Mouse (Mus musculus): ENCODE results near the gene Tmem88b. TPM values are rescaled to one million over a fixed set of nuclear protein-coding genes. Genes with fewer than 3 reads are reported as not detected.

Tmem88b gene
- total and polyA plus RNA-seq, 3 experiments: 0.19 to 0.32 TPM; not detected in 1

GRCm38 (mm10) chr4:155772786-155773185 lies 12.9 kb downstream of the Tmem88b start:
- Histone ChIP-seq H3K4me3 (ENCODE audit: control insufficient read depth in 1 of 2, insufficient read depth in 1 of 2, low read depth in 2 of 2, low read length in 2 of 2) (no peak overlapping the region), H3K27me3 (ENCODE audit: control insufficient read depth in 1 of 2, insufficient read depth in 2 of 2, low read length in 2 of 2) (no peaks in the 10 kb centered on the region)

GRCm38 (mm10) chr4:155771706-155772105 lies 14.0 kb downstream of the Tmem88b start:
- Histone ChIP-seq H3K9me3 (replicated peaks; ENCODE audit: insufficient read depth, low read length) (no peaks in the 10 kb centered on the region), H3K27me3 (ENCODE audit: control insufficient read depth in 1 of 2, insufficient read depth in 2 of 2, low read length in 2 of 2) (no peaks in the 10 kb centered on the region), H3K79me2 (ENCODE audit: control insufficient read depth, insufficient read depth, low read length, poor library complexity) (peaks cover 3% of the 10 kb centered on the region; the same call in 1 of the 2 replicates), H3K36me3 (ENCODE audit: control insufficient read depth in 1 of 2, insufficient read depth in 2 of 2, low read length in 2 of 2) (peaks cover 0 to 2% of the 10 kb centered on the region in 2 experiments; a peak in 2 of 4 replicates), H3K9ac (ENCODE audit: control insufficient read depth, low read depth, low read length, poor library complexity, severe bottlenecking) (no peak overlapping the region), H3K4me1 (ENCODE audit: control insufficient read depth in 1 of 2, insufficient read depth in 2 of 2, low read length in 2 of 2) (peaks cover 0 to 26% of the 10 kb centered on the region in 2 experiments; a peak in 2 of 4 replicates), H3K27ac (ENCODE audit: control insufficient read depth, low read depth, low read length) (no peak overlapping the region), H3K4me3 (ENCODE audit: control insufficient read depth in 1 of 2, insufficient read depth in 1 of 2, low read depth in 2 of 2, low read length in 2 of 2) (no peak overlapping the region)
- TF ChIP-seq SIN3A (IDR thresholded peaks at IDR 0.05; ENCODE audit: low read length) (no peak), MEF2A (IDR thresholded peaks at IDR 0.05; ENCODE audit: extremely low read depth, insufficient replicate concordance, low read depth, low read length, poor library complexity, severe bottlenecking) (no peak), ZKSCAN1 (IDR thresholded peaks at IDR 0.05; ENCODE audit: low read depth, low read length) (no peak), NRF1 (IDR thresholded peaks at IDR 0.05; ENCODE audit: insufficient read depth, low read depth, low read length, poor library complexity, severe bottlenecking) (no peak), EP300 (IDR thresholded peaks at IDR 0.05; ENCODE audit: low read depth in 1 of 2, low read length in 2 of 2) (no peak), MYB (IDR thresholded peaks at IDR 0.05; ENCODE audit: low read depth, low read length) (no peak), ZC3H11A (IDR thresholded peaks at IDR 0.05; ENCODE audit: low read depth, low read length) (no peak), ZNF384 (IDR thresholded peaks at IDR 0.05; ENCODE audit: low read depth, low read length) (no peak), E2F4 (IDR thresholded peaks at IDR 0.05; ENCODE audit: borderline replicate concordance, low read depth, low read length) (no peak)
- DNase-seq (ENCODE audit: low read depth, low spot score): no peak

More at GRCm38 (mm10) chr4:155772786-155773185, 12.9 kb downstream of the Tmem88b start:
- peaks cover 3% of the 10 kb centered on the region; the same call in 1 of the 2 replicates for H3K79me2 ChIP-seq (ENCODE audit: control insufficient read depth, insufficient read depth, low read length, poor library complexity)
- DNase-seq (ENCODE audit: low read depth, low spot score): no peak
- TF ChIP-seq POLR2A (IDR thresholded peaks at IDR 0.05; ENCODE audit: control insufficient read depth in 1 of 2, insufficient read depth in 1 of 2, low read depth in 1 of 2, low read length in 2 of 2, poor library complexity in 1 of 2) (no peak), MAFK (IDR thresholded peaks at IDR 0.05; ENCODE audit: borderline replicate concordance, low read depth, low read length) (no peak), ZMIZ1 (IDR thresholded peaks at IDR 0.05; ENCODE audit: low read depth, low read length) (no peak), SIN3A (IDR thresholded peaks at IDR 0.05; ENCODE audit: low read length) (no peak), NRF1 (IDR thresholded peaks at IDR 0.05; ENCODE audit: insufficient read depth, low read depth, low read length, poor library complexity, severe bottlenecking) (no peak), POLR2AphosphoS2 (IDR thresholded peaks at IDR 0.05; ENCODE audit: low read length) (no peak), MAZ (IDR thresholded peaks at IDR 0.05; ENCODE audit: low read depth, low read length) (no peak), E2F4 (IDR thresholded peaks at IDR 0.05; ENCODE audit: borderline replicate concordance, low read depth, low read length) (no peak), ETS1 (IDR thresholded peaks at IDR 0.05; ENCODE audit: low read depth, low read length) (no peak), POLR2AphosphoS5 (IDR thresholded peaks at IDR 0.05; ENCODE audit: borderline replicate concordance, low read depth, low read length) (no peak), CHD1 (IDR thresholded peaks at IDR 0.05; ENCODE audit: low read depth, low read length) (no peak), RCOR1 (IDR thresholded peaks at IDR 0.05; ENCODE audit: low read depth, low read length) (no peak), GABPA (IDR thresholded peaks at IDR 0.05; ENCODE audit: low read depth, low read length) (no peak), MYC (IDR thresholded peaks at IDR 0.05; ENCODE audit: low read depth, low read length) (no peak), MAX (IDR thresholded peaks at IDR 0.05; ENCODE audit: low read length) (no peak), KAT2A (conservative IDR thresholded peaks at IDR 0.05; ENCODE audit: low read depth, low read length) (no peak), ZC3H11A (IDR thresholded peaks at IDR 0.05; ENCODE audit: low read depth, low read length) (no peak)
- peaks cover 0 to 7% of the 10 kb centered on the region in 2 experiments; a peak in 2 of 4 replicates for H3K36me3 ChIP-seq (ENCODE audit: control insufficient read depth in 1 of 2, insufficient read depth in 2 of 2, low read length in 2 of 2)
- no peak overlapping the region for H3K27ac ChIP-seq (ENCODE audit: control insufficient read depth, low read depth, low read length)
- peaks cover 6 to 31% of the 10 kb centered on the region in 2 experiments for H3K4me1 ChIP-seq (ENCODE audit: control insufficient read depth in 1 of 2, insufficient read depth in 2 of 2, low read length in 2 of 2)
- no peak overlapping the region for H3K9ac ChIP-seq (ENCODE audit: control insufficient read depth, low read depth, low read length, poor library complexity, severe bottlenecking)
- no peaks in the 10 kb centered on the region for H3K9me3 ChIP-seq (replicated peaks; ENCODE audit: insufficient read depth, low read length)
